Mouse (Mus musculus): ENCODE results near the gene Cuedc1. TPM values are rescaled to one million over a fixed set of nuclear protein-coding genes. Genes with fewer than 3 reads are reported as not detected.
A peak's percentile ranks its signal among the peaks of the same experiment; 100 is the strongest.

Gene Cuedc1
- polyA plus RNA-seq, 1 experiment: 21.9 TPM

- Histone ChIP-seq H3K4me1 (ENCODE audit: control insufficient read depth, insufficient read depth, low read length) (peaks cover 9% of the 10 kb centered on the region), H3K36me3 (ENCODE audit: control insufficient read depth, insufficient read depth, low read length, poor library complexity, severe bottlenecking) (no peaks in the 10 kb centered on the region), H3K9ac (ENCODE audit: low read depth, poor library complexity, severe bottlenecking) (no peak overlapping the region), H3K27ac (ENCODE audit: insufficient read depth, low read length) (no peak overlapping the region), H3K4me3 (ENCODE audit: low read depth, low read length) (no peak overlapping the region), H3K27me3 (ENCODE audit: control insufficient read depth, insufficient read depth, low read length, poor library complexity, severe bottlenecking) (no peaks in the 10 kb centered on the region), H3K9me3 (replicated peaks; ENCODE audit: control insufficient read depth, insufficient read depth, low read length, poor library complexity, severe bottlenecking) (no peaks in the 10 kb centered on the region)
- TF ChIP-seq EP300 (IDR thresholded peaks at IDR 0.05; ENCODE audit: insufficient read depth, low read depth, low read length): no peak
- no peak for TF ChIP-seq CTCF (IDR thresholded peaks at IDR 0.05; ENCODE audit: low read depth, low read length)
- TF ChIP-seq POLR2A (IDR thresholded peaks at IDR 0.05; ENCODE audit: insufficient read depth, low read length): no peak
These were observed 28.5 kb downstream of the Cuedc1 start for GRCm38 (mm10) chr11:88126306-88126793.

GRCm38 (mm10) chr11:88128461-88128860 lies 30.6 kb downstream of the Cuedc1 start:
- H3K4me3 ChIP-seq (ENCODE audit: low read depth, low read length): no peak overlapping the region
- H3K36me3 ChIP-seq (ENCODE audit: control insufficient read depth, insufficient read depth, low read length, poor library complexity, severe bottlenecking): no peaks in the 10 kb centered on the region
- H3K9ac ChIP-seq (ENCODE audit: low read depth, poor library complexity, severe bottlenecking): no peak overlapping the region
- H3K4me1 ChIP-seq (ENCODE audit: control insufficient read depth, insufficient read depth, low read length): peaks cover 7% of the 10 kb centered on the region
- TF ChIP-seq EP300 (IDR thresholded peaks at IDR 0.05; ENCODE audit: insufficient read depth, low read depth, low read length): no peak
- no peak for TF ChIP-seq CTCF (IDR thresholded peaks at IDR 0.05; ENCODE audit: low read depth, low read length)
- no peak for TF ChIP-seq POLR2A (IDR thresholded peaks at IDR 0.05; ENCODE audit: insufficient read depth, low read length)
- no peak overlapping the region for H3K27ac ChIP-seq (ENCODE audit: insufficient read depth, low read length)
- H3K27me3 ChIP-seq (ENCODE audit: control insufficient read depth, insufficient read depth, low read length, poor library complexity, severe bottlenecking): no peaks in the 10 kb centered on the region
- H3K9me3 ChIP-seq (replicated peaks; ENCODE audit: control insufficient read depth, insufficient read depth, low read length, poor library complexity, severe bottlenecking): no peaks in the 10 kb centered on the region

GRCm38 (mm10) chr11:88129281-88129680 lies 31.4 kb downstream of the Cuedc1 start:
- TF ChIP-seq CTCF (IDR thresholded peaks at IDR 0.05; ENCODE audit: low read depth, low read length) (no peak), EP300 (IDR thresholded peaks at IDR 0.05; ENCODE audit: insufficient read depth, low read depth, low read length) (no peak), POLR2A (IDR thresholded peaks at IDR 0.05; ENCODE audit: insufficient read depth, low read length) (no peak)
- no peak overlapping the region for H3K27ac ChIP-seq (ENCODE audit: insufficient read depth, low read length)
- H3K4me1 ChIP-seq (ENCODE audit: control insufficient read depth, insufficient read depth, low read length): peaks cover 4% of the 10 kb centered on the region
- H3K9ac ChIP-seq (ENCODE audit: low read depth, poor library complexity, severe bottlenecking): no peak overlapping the region
- H3K27me3 ChIP-seq (ENCODE audit: control insufficient read depth, insufficient read depth, low read length, poor library complexity, severe bottlenecking): no peaks in the 10 kb centered on the region
- H3K36me3 ChIP-seq (ENCODE audit: control insufficient read depth, insufficient read depth, low read length, poor library complexity, severe bottlenecking): no peaks in the 10 kb centered on the region
- H3K9me3 ChIP-seq (replicated peaks; ENCODE audit: control insufficient read depth, insufficient read depth, low read length, poor library complexity, severe bottlenecking): no peaks in the 10 kb centered on the region
- no peak overlapping the region for H3K4me3 ChIP-seq (ENCODE audit: low read depth, low read length)

GRCm38 (mm10) chr11:88129935-88130334 lies 32.1 kb downstream of the Cuedc1 start:
- no peaks in the 10 kb centered on the region for H3K9me3 ChIP-seq (replicated peaks; ENCODE audit: control insufficient read depth, insufficient read depth, low read length, poor library complexity, severe bottlenecking)
- no peaks in the 10 kb centered on the region for H3K36me3 ChIP-seq (ENCODE audit: control insufficient read depth, insufficient read depth, low read length, poor library complexity, severe bottlenecking)
- no peak overlapping the region for H3K9ac ChIP-seq (ENCODE audit: low read depth, poor library complexity, severe bottlenecking)
- H3K27me3 ChIP-seq (ENCODE audit: control insufficient read depth, insufficient read depth, low read length, poor library complexity, severe bottlenecking): no peaks in the 10 kb centered on the region
- no peak overlapping the region for H3K27ac ChIP-seq (ENCODE audit: insufficient read depth, low read length)
- H3K4me3 ChIP-seq (ENCODE audit: low read depth, low read length): no peak overlapping the region
- TF ChIP-seq CTCF (IDR thresholded peaks at IDR 0.05; ENCODE audit: low read depth, low read length) (no peak), POLR2A (IDR thresholded peaks at IDR 0.05; ENCODE audit: insufficient read depth, low read length) (no peak), EP300 (IDR thresholded peaks at IDR 0.05; ENCODE audit: insufficient read depth, low read depth, low read length) (no peak)
- peaks cover 4% of the 10 kb centered on the region for H3K4me1 ChIP-seq (ENCODE audit: control insufficient read depth, insufficient read depth, low read length)

- H3K27me3 ChIP-seq (ENCODE audit: control insufficient read depth, insufficient read depth, low read length, poor library complexity, severe bottlenecking): no peaks in the 10 kb centered on the region
- H3K27ac ChIP-seq (ENCODE audit: insufficient read depth, low read length): peak overlapping the region; percentile 71
- H3K4me1 ChIP-seq (ENCODE audit: control insufficient read depth, insufficient read depth, low read length): peaks cover 4% of the 10 kb centered on the region
- no peaks in the 10 kb centered on the region for H3K9me3 ChIP-seq (replicated peaks; ENCODE audit: control insufficient read depth, insufficient read depth, low read length, poor library complexity, severe bottlenecking)
- TF ChIP-seq CTCF (IDR thresholded peaks at IDR 0.05; ENCODE audit: low read depth, low read length) (no peak), POLR2A (IDR thresholded peaks at IDR 0.05; ENCODE audit: insufficient read depth, low read length) (no peak), EP300 (IDR thresholded peaks at IDR 0.05; ENCODE audit: insufficient read depth, low read depth, low read length) (no peak; the same call in 1 of the 2 replicates)
- H3K9ac ChIP-seq (ENCODE audit: low read depth, poor library complexity, severe bottlenecking): no peak overlapping the region
- H3K4me3 ChIP-seq (ENCODE audit: low read depth, low read length): no peak overlapping the region
- no peaks in the 10 kb centered on the region for H3K36me3 ChIP-seq (ENCODE audit: control insufficient read depth, insufficient read depth, low read length, poor library complexity, severe bottlenecking)
These were observed 34.0 kb downstream of the Cuedc1 start for GRCm38 (mm10) chr11:88131847-88132246.

- TF ChIP-seq EP300 (IDR thresholded peaks at IDR 0.05; ENCODE audit: insufficient read depth, low read depth, low read length) (no peak), CTCF (IDR thresholded peaks at IDR 0.05; ENCODE audit: low read depth, low read length) (no peak), POLR2A (IDR thresholded peaks at IDR 0.05; ENCODE audit: insufficient read depth, low read length) (no peak)
- H3K36me3 ChIP-seq (ENCODE audit: control insufficient read depth, insufficient read depth, low read length, poor library complexity, severe bottlenecking): no peaks in the 10 kb centered on the region
- no peak overlapping the region for H3K9ac ChIP-seq (ENCODE audit: low read depth, poor library complexity, severe bottlenecking)
- no peak overlapping the region for H3K27ac ChIP-seq (ENCODE audit: insufficient read depth, low read length)
- H3K4me3 ChIP-seq (ENCODE audit: low read depth, low read length): no peak overlapping the region
- no peaks in the 10 kb centered on the region for H3K27me3 ChIP-seq (ENCODE audit: control insufficient read depth, insufficient read depth, low read length, poor library complexity, severe bottlenecking)
- no peaks in the 10 kb centered on the region for H3K9me3 ChIP-seq (replicated peaks; ENCODE audit: control insufficient read depth, insufficient read depth, low read length, poor library complexity, severe bottlenecking)
- H3K4me1 ChIP-seq (ENCODE audit: control insufficient read depth, insufficient read depth, low read length): peaks cover 8% of the 10 kb centered on the region
These were observed 37.4 kb downstream of the Cuedc1 start for GRCm38 (mm10) chr11:88135218-88135617.
